Mouse (Mus musculus): Measurements from ENCODE around the gene Gcnt4. TPM values are rescaled to one million over a fixed set of nuclear protein-coding genes. Genes with fewer than 3 reads are reported as not detected.
"Not testable (repeated sequence)": the region's sequence is repeated elsewhere in the genome, so short reads cannot be mapped to it uniquely, and the experiment has no call there.

Gene Gcnt4
- total and polyA plus RNA-seq, 3 experiments: 0.04 to 0.13 (median 0.11) TPM

DNA sequence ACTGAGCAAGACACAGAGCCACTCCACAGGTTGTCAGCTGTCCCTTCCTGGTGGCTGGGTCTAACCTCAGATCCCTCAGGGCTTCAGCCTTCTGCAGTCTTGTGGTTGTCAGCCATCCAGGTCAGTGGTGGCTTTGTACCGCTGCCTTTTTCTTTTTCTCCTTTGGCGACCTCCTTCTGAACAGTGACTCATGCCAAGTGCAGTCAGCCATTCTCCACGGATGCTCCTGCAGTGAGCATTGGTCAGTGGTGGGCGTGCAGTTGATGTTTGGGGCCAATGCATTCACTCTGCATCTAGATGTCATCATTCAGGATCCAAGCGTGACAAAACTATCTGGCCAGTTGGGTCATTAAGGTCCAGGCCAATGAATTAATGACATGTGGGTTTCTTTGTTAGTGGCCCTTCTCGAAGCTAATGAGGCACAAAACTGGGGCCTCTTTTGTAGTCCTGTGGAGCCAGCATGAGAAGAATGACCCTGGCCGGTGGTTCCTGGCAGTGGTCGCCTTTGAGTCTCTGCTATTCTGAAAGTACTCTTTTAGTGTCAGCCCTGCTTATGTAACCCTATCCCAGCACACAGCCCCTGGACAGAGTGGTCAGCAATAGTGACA lies 4.0 kb downstream of the Gcnt4 start:
- Histone ChIP-seq H3K27me3 (ENCODE audit: control insufficient read depth, insufficient read depth, low read length) (peaks cover 6% of the 10 kb centered on the region), H3K4me1 (ENCODE audit: control insufficient read depth, insufficient read depth, low read length) (no peaks in the 10 kb centered on the region), H3K4me3 (no peak overlapping the region), H3K9ac (ENCODE audit: low read depth, low read length) (no peak overlapping the region), H3K79me2 (replicated peaks; ENCODE audit: control insufficient read depth, insufficient read depth, low read length) (no peaks in the 10 kb centered on the region), H3K36me3 (ENCODE audit: control insufficient read depth, insufficient read depth, low read length) (no peaks in the 10 kb centered on the region), H3K27ac (no peak overlapping the region)
- intact Hi-C loops (cut with DNase I): no loop called here
- TF ChIP-seq EP300 (IDR thresholded peaks at IDR 0.05; ENCODE audit: insufficient read depth, low read depth, low read length): no peak
- no peak for TF ChIP-seq CTCF (IDR thresholded peaks at IDR 0.05)
- no peak for TF ChIP-seq POLR2A (IDR thresholded peaks at IDR 0.05; ENCODE audit: insufficient read depth, low read depth, low read length)
- WGBS: 66% methylated on average over 8 of the region's 8 CpGs
- DNase-seq: no peak

DNA sequence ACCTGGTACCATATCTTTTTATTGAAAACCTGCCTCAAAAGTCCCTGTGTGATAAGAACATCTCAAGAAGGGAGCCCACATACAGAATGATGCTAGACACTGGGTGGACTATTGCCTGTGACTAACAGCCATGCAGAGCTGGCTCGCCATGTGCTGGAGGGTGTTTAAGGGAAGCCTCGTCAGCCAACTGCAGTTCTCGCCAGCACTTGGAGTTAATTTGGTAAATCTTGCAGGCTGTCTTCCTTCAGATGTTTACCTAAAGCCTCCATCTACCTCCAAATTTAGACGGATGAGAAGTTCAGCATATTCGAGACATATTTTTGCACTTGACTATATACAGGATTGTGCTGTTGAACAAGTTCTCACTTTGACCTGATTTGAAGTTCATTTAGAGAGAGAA lies 8.3 kb downstream of the Gcnt4 start:
- 89% methylated on average over 5 of the region's 5 CpGs for WGBS
- no peak for TF ChIP-seq EP300 (IDR thresholded peaks at IDR 0.05; ENCODE audit: insufficient read depth, low read depth, low read length)
- no peak for TF ChIP-seq CTCF (IDR thresholded peaks at IDR 0.05)
- TF ChIP-seq POLR2A (IDR thresholded peaks at IDR 0.05; ENCODE audit: insufficient read depth, low read depth, low read length): no peak
- H3K27me3 ChIP-seq (ENCODE audit: control insufficient read depth, insufficient read depth, low read length): no peaks in the 10 kb centered on the region
- no peaks in the 10 kb centered on the region for H3K4me1 ChIP-seq (ENCODE audit: control insufficient read depth, insufficient read depth, low read length)
- no peak for DNase-seq
- no peak overlapping the region for H3K4me3 ChIP-seq
- intact Hi-C loops (cut with DNase I): no loop called here
- no peak overlapping the region for H3K27ac ChIP-seq
- H3K79me2 ChIP-seq (replicated peaks; ENCODE audit: control insufficient read depth, insufficient read depth, low read length): no peaks in the 10 kb centered on the region
- no peak overlapping the region for H3K9ac ChIP-seq (ENCODE audit: low read depth, low read length)
- no peaks in the 10 kb centered on the region for H3K36me3 ChIP-seq (ENCODE audit: control insufficient read depth, insufficient read depth, low read length)

DNA sequence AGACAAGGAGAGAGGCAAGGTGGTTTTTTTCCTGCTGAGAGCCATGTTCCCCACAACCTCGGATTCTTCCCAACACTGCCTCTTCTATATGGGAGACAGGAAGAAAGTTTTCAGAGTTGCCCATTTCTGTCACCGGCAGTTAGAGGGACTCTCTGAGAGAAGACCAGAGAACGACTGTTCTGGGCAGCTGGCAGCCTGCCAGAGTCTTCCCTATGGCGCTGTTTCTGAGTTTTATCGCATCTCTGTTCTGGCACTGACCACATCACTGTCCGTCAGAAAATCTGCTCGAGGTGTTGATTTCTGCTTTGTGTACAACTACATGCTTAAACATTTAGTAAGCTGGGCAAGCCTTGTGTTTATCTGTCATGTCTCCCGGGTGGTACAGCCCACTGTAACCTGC lies 8.9 kb downstream of the Gcnt4 start:
- Histone ChIP-seq H3K27me3 (ENCODE audit: control insufficient read depth, insufficient read depth, low read length) (no peaks in the 10 kb centered on the region), H3K9ac (ENCODE audit: low read depth, low read length) (no peak overlapping the region), H3K36me3 (ENCODE audit: control insufficient read depth, insufficient read depth, low read length) (no peaks in the 10 kb centered on the region), H3K79me2 (replicated peaks; ENCODE audit: control insufficient read depth, insufficient read depth, low read length) (no peaks in the 10 kb centered on the region), H3K4me1 (ENCODE audit: control insufficient read depth, insufficient read depth, low read length) (no peaks in the 10 kb centered on the region), H3K27ac (no peak overlapping the region), H3K4me3 (no peak overlapping the region)
- intact Hi-C loops (cut with DNase I): no loop called here
- 14% methylated on average over 8 of the region's 8 CpGs for WGBS
- TF ChIP-seq CTCF (IDR thresholded peaks at IDR 0.05): no peak
- no peak for TF ChIP-seq EP300 (IDR thresholded peaks at IDR 0.05; ENCODE audit: insufficient read depth, low read depth, low read length)
- TF ChIP-seq POLR2A (IDR thresholded peaks at IDR 0.05; ENCODE audit: insufficient read depth, low read depth, low read length): no peak
- DNase-seq: no peak

DNA sequence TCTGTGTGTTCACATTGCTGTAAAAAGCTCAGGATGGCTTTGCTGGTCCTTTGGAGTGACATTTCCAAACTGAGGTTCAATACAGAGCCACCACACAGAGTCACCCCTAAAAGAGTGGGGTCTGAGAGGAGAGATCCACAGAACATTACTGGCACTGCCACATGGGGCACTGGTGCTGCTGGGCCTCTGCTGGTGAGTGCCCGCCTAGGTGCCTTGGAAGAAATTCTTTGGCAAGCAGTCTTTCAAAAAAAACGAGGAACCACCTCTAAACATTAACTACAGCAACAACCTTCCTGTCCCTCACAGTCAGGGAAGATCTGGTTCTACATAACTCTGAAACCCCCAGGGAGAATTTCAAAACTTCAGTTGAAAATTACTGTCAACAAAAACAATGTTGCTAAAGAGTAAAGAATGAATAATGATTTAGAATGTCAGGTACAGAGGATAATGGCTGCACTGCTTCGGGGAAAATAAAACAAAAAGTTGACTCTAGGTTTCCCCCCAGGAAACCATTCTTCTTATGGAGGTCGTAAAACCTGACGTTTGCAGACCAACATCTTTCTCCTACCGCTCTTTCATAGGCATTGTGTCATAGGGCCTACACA lies 11.8 kb downstream of the Gcnt4 start:
- intact Hi-C loops (cut with DNase I): no loop called here
- WGBS: 75% methylated on average over 6 of the region's 6 CpGs

DNA sequence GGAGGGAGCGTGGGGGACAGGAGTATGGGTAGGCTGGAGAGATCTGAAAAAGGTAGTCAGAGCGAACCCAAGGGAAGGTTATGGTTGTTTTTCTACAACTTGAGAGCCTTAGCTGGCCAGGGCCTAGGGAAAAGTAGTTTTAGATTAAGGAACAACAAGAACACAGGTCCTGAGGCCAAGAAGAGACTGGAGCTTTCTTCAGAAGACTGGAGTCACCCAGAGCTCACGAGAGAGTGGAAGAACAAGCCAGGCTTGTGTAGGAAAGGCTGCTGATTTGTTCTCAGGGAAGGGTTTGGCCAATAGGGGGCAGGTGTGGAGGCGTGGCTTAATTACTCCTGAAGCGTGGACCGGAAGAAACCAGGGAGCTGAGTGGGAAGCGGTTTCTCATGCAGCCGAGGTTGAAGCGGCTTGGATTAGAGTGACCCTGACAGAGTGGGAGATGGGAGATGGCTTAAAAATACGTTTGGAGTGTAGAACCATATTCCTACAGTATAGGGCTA lies 12.6 kb downstream of the Gcnt4 start:
- TF ChIP-seq CTCF (IDR thresholded peaks at IDR 0.05) (no peak), EP300 (IDR thresholded peaks at IDR 0.05; ENCODE audit: insufficient read depth, low read depth, low read length) (no peak), POLR2A (IDR thresholded peaks at IDR 0.05; ENCODE audit: insufficient read depth, low read depth, low read length) (no peak)
- no peak for DNase-seq
- Histone ChIP-seq H3K79me2 (replicated peaks; ENCODE audit: control insufficient read depth, insufficient read depth, low read length) (no peaks in the 10 kb centered on the region), H3K4me3 (no peak overlapping the region), H3K9ac (ENCODE audit: low read depth, low read length) (no peak overlapping the region), H3K36me3 (ENCODE audit: control insufficient read depth, insufficient read depth, low read length) (no peaks in the 10 kb centered on the region), H3K27me3 (ENCODE audit: control insufficient read depth, insufficient read depth, low read length) (no peaks in the 10 kb centered on the region), H3K4me1 (ENCODE audit: control insufficient read depth, insufficient read depth, low read length) (no peaks in the 10 kb centered on the region), H3K27ac (no peak overlapping the region)
- WGBS: 78% methylated on average over 10 of the region's 10 CpGs
- intact Hi-C loops (cut with DNase I): no loop called here

More for the DNA sequence above, 11.8 kb downstream of the Gcnt4 start:
- no peak overlapping the region for H3K27ac ChIP-seq
- no peaks in the 10 kb centered on the region for H3K79me2 ChIP-seq (replicated peaks; ENCODE audit: control insufficient read depth, insufficient read depth, low read length)
- no peaks in the 10 kb centered on the region for H3K36me3 ChIP-seq (ENCODE audit: control insufficient read depth, insufficient read depth, low read length)
- no peak for TF ChIP-seq EP300 (IDR thresholded peaks at IDR 0.05; ENCODE audit: insufficient read depth, low read depth, low read length)
- no peak for TF ChIP-seq CTCF (IDR thresholded peaks at IDR 0.05)
- no peak for TF ChIP-seq POLR2A (IDR thresholded peaks at IDR 0.05; ENCODE audit: insufficient read depth, low read depth, low read length)
- no peak for DNase-seq
- H3K27me3 ChIP-seq (ENCODE audit: control insufficient read depth, insufficient read depth, low read length): no peaks in the 10 kb centered on the region
- no peak overlapping the region for H3K4me3 ChIP-seq
- H3K4me1 ChIP-seq (ENCODE audit: control insufficient read depth, insufficient read depth, low read length): no peaks in the 10 kb centered on the region
- H3K9ac ChIP-seq (ENCODE audit: low read depth, low read length): no peak overlapping the region

DNA sequence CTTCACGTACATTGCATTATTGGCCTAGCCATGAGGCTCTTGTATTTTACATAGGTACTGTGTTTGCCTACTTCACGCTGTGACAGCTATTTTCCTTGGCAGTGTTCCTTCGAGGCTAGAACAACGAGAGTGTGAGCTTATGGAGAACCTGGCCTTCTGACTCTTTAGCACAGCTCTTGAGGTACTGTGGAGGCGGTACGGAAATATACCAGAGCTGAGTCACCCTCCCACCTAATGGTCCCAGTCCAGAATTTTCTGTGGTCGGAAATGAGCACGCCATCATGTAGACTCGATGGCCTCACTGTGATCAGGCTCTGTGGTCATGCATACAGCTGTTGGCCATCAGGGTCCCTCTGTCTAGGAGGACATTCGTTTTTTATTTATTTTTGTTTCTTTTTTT lies 15.2 kb downstream of the Gcnt4 start:
- no peak overlapping the region for H3K4me3 ChIP-seq
- DNase-seq: no peak
- 71% methylated on average over 10 of the region's 10 CpGs for WGBS
- H3K4me1 ChIP-seq (ENCODE audit: control insufficient read depth, insufficient read depth, low read length): no peaks in the 10 kb centered on the region
- no peak overlapping the region for H3K9ac ChIP-seq (ENCODE audit: low read depth, low read length)
- no peaks in the 10 kb centered on the region for H3K27me3 ChIP-seq (ENCODE audit: control insufficient read depth, insufficient read depth, low read length)
- no peak overlapping the region for H3K27ac ChIP-seq
- TF ChIP-seq POLR2A (IDR thresholded peaks at IDR 0.05; ENCODE audit: insufficient read depth, low read depth, low read length) (no peak), CTCF (IDR thresholded peaks at IDR 0.05) (no peak), EP300 (IDR thresholded peaks at IDR 0.05; ENCODE audit: insufficient read depth, low read depth, low read length) (no peak)
- intact Hi-C loops (cut with DNase I): no loop called here
- no peaks in the 10 kb centered on the region for H3K79me2 ChIP-seq (replicated peaks; ENCODE audit: control insufficient read depth, insufficient read depth, low read length)
- H3K36me3 ChIP-seq (ENCODE audit: control insufficient read depth, insufficient read depth, low read length): no peaks in the 10 kb centered on the region

DNA sequence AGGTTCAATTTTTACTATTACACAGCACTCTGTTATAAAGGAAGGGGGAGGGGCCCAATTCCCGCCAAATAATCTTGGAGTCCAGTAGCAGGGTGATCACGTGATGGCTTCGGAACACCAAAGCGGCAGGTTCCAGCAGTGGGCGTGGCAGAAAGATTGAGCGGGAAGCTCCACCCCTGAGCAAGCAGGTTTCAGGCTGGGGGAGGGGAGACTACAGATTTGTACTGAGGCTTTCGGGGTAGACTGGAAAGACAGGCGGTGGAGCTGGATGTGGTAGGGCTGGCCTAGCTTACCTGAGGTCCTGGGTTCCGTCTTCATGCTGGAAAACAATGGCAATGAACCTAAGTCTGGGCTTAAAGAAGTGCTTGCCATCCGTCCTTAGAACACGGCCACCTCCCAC lies 17.0 kb downstream of the Gcnt4 start:
- H3K27me3 ChIP-seq (ENCODE audit: control insufficient read depth, insufficient read depth, low read length); H3K9ac ChIP-seq (ENCODE audit: low read depth, low read length); DNase-seq; H3K4me1 ChIP-seq (ENCODE audit: control insufficient read depth, insufficient read depth, low read length); H3K27ac ChIP-seq; H3K79me2 ChIP-seq (replicated peaks; ENCODE audit: control insufficient read depth, insufficient read depth, low read length); H3K4me3 ChIP-seq; intact Hi-C loops (cut with DNase I); H3K36me3 ChIP-seq (ENCODE audit: control insufficient read depth, insufficient read depth, low read length): not testable (repeated sequence)
- 79% methylated on average over 11 of the region's 11 CpGs for WGBS
